Mouse (Mus musculus) gastrocnemius, adult 8-10 months (tissue): ENCODE results near the gene Rab7b. TPM values are rescaled to one million over a fixed set of nuclear protein-coding genes. Genes with fewer than 3 reads are reported as not detected.
A peak's percentile ranks its signal among the peaks of the same experiment; 100 is the strongest.

ENCODE experiments used
- DNase-seq, 2 experiments: peaks; one replicate each; pipeline ENCODE4 v3.0.0; 2022; ENCODE audit warnings: low spot score in 2 of 2
- total RNA-seq, 4 experiments: library from RNA; stranded (reverse); gene quantifications; 2 replicates each; pipeline ENCODE4 v1.2.4; 2022

The Rab7b gene
- total RNA-seq, 4 experiments from 2014 or later, result 1.7 to 2.7 (median 2.1) TPM

DNA sequence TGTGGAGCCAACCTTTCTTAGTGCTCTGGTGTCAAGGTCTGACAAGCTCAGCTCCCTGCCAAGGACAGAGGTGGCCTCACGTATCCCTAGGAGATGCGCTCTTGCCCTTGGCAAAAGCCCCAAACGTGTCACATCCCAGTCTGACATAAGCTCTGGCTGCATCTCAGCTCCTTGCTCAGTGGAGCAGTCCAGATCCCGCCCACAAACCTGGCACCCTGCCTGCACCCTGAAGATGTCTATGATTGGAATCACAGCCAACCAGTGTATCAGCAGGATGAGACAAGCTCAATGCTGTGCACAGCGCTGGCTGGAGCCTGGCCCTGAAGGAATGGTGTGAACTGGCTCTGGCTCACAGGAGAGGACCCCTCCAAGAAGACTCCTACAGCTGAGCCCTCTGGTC lies 48.8 kb downstream of the Rab7b start:
- DNase-seq, result peak; percentile 64 to 74

DNA sequence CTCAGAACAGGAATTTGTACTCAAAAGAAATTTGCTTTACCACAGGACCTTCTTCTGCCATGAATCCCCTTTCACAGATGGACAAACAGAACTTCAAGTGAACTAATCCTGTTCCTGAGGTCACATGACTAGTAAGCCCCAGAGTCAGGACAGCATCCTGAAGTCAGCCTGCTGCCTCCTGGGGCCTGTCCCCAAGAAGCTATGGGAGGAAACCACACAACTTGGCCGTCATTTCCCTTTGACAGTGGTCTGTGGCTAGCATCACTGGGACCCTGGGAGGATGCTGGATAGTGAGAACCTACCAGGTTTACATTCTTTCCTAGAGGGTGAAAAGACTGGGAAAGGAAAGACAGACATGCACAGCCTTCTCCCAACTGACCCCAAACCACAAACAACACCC lies 50.3 kb downstream of the Rab7b start:
- DNase-seq, result no peak

DNA sequence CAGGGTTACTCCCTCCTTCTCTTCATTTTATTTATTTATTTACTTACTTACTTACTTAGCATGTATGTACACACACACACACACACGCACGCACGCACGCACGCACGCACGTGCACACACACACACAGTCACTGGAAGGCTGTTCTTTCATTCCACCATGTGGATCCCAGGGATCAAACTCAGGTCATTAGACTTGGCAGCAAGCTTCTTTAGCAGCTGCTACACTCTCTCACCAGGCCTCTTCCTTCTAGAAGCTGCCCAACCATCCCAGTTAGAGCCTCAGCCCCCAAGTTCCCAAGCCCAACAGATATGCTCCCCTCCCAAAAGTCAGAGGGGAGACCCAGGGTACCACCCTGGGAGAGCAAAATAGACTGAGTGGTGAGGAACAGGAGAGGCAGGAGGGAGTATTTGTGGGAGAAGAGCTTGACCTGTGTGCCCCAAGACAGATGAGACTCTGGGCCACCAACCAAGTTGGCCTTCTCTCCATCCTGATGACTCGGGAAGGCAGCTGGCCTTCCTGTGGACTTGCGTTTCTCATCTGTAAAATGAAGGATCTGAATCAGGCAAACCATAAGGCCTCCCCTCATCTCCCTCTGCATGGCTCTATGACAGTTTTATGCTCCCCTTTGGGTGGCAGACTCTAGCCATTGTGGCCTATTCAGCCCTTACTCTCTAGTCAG lies 51.1 kb downstream of the Rab7b start:
- DNase-seq, result peak; percentile 8 to 29

- DNase-seq, result no peak
These were observed 55.5 kb downstream of the Rab7b start, which contains the start of gene Slc26a9 for GRCm38 (mm10) chr1:131743868-131744464. Slc26a9 (plus strand) TSS chr1:131744022.

DNA sequence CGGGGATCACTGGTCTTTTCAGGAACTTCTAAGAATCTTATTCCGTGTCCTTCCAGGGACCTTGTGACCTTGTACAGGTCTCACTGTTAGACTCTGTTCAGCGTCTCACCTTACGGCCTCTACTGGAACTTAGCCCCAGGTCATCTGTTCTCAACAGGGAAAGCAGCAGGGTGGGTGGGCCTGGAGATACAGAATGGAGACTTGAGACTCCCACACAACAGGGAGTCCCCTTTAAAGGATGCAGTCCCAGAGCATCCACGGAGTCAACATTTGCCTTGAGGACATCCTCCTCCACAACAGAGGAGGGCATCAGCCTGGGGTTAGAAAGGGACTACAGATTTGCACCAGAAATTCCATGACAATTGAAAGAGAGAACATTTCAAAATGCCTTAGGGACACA lies 56.9 kb downstream of the Rab7b start:
- no peak for DNase-seq

DNA sequence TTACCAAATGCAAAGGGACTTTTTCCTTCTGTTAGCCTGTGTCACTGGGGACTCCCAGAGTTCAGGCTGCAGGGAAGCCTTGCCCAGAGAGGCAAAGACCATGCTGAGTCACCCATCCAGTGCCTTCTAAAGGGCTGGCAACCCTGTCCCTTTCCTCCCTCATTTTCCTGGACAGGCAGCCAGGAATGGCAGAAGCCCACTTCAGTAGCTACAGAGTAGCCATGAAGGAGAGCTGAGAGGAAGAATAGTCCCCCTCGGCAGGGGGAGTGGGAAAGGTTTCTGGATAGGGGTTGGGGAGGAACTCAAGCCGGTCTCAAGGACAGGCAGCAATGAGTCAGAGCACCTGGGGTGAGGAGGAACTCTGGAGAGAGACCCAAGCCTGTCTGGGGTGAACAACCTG lies 59.3 kb downstream of the Rab7b start:
- DNase-seq, result no peak

GRCm38 (mm10) chr1:131748636-131749035 lies 60.1 kb downstream of the Rab7b start:
- DNase-seq, result no peak

GRCm38 (mm10) chr1:131749706-131750545 lies 61.4 kb downstream of the Rab7b start:
- no peak for DNase-seq

DNA sequence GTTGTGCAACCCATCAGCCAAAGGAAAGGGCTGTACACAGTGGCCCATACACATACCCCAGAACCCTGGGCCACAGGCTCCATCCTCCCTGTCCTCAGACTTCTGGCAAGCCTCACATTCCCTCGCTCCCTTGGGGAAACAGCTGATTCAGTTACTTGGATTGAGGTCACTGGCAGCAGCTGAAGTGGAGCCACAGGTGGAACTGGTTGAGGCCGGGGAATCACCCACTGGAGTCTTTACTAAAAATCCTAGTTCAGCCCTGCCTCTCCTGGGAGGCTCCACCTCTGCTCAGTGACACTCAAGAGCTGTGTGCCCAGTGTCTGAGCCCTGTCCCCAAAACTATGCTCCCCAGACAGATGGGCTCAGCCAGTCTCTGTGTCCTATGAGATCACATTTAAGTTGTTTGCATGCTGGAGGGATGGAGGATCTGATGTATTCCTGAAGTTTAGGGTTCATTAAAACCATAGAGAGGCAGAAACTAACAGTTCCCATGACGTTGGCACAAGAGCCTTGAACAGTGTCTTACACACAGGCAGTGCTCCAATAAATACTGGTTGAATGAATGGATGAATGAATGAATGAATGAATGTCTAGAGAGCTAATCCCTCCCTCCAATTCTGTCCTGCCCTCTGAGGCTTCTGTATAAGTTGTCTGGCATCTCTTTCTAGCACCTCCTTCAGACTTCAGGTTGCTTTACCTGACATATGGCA lies 62.8 kb downstream of the Rab7b start:
- DNase-seq, result peak; percentile 27 to 54

- no peak for DNase-seq
These were observed 63.4 kb downstream of the Rab7b start for GRCm38 (mm10) chr1:131751891-131752311.

GRCm38 (mm10) chr1:131754212-131754829 lies 65.8 kb downstream of the Rab7b start:
- DNase-seq, result no peak

- DNase-seq, result peak; percentile 75 to 84
These were observed 66.4 kb downstream of the Rab7b start for GRCm38 (mm10) chr1:131754916-131755315.

GRCm38 (mm10) chr1:131757211-131757610 lies 68.7 kb downstream of the Rab7b start:
- no peak for DNase-seq

- DNase-seq, result peak in 1 of 2 experiments; percentile 1
These were observed 70.3 kb downstream of the Rab7b start for GRCm38 (mm10) chr1:131758796-131759195.

GRCm38 (mm10) chr1:131759667-131760427 lies 71.4 kb downstream of the Rab7b start:
- DNase-seq, result peak in 1 of 2 experiments; percentile 1

- no peak for DNase-seq
These were observed 71.9 kb downstream of the Rab7b start for GRCm38 (mm10) chr1:131760428-131760820.

DNA sequence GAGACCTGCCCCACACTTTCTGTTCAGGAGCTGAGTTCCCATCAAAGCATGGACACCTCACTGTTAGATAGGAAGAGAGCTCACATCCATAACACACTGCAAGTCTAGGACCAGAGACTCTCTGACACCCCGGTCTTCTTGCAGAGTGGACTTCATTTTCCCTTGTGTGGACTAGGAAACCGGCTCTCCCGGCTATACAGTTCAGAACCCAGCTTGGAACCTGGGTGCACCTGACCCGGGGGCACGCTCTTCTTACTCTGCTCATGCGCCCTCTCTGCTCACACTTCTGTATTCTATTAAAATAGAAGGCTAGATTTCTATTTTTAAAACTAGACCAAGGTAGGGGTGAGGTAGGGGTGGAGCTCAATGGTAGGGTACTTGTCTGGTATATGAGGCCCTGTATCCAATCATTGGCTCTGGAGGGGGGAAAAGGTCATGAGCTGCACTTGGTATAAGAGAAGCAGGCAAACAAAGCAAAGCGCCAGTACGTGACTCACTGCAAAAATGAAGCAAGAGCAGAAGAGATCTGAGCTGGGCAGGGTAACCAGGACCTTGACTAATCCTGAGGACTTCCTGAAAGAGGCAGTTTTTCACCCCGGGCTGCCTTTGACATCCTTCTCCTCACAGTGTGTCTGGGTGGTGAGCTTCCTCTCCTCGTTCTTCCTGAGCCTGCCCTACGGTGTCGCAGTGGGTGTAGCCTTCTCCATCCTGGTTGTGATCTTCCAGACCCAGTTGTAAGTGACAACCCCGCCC lies 72.8 kb downstream of the Rab7b start:
- DNase-seq, result no peak

DNA sequence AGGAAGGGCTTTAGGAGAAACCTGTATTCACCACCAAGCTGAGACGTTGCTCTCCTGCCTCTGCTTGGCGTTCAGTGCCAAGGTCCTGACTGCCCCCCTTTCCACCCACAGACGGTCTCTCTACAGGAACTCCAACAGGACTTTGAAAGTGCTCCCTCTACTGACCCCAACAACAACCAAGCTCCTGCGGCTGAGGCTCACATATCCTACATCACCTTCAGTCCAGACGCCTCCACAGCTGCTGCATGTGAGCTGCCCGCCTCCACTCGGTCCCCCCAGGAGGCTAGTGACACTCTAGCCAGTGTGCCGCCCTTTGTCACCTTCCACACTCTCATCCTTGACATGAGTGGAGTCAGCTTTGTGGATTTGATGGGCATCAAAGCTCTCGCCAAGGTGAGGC lies 75.2 kb downstream of the Rab7b start:
- peak in 1 of 2 experiments; percentile 1 for DNase-seq

DNA sequence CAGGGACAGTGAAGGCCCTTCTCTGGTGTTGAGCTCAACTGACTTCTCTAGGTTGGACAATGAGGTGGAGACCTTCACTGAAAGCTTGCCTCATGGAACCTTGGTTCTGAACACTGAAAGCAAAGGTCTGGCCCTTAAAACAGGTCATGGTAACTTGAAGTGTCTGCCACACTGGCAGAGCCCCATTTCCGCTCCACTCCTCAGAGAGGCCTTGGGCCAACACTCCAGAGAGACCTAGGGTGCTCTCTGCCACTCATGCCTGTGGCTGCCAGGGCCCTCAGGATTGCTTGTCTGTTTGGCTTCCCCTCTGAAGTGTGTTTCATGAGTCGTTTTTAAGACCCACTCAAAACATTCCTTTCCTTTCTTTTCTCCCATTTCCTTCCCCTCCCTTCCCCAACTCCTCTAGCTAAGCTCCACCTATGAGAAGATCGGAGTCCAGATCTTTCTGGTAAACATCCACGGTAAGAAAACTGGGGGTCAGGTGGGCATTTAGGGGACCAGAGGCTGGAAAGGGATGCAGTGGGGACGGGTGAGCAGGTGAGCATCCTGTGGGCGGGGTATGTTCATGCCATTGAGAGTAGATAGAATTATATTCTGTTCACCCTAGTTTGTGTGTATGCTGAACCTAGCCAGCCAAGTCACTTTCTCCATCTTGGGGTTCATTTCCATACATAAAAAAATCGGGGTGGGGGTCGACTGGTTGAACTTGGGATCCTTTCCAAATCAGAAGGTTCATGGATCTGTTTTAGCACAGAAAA lies 76.3 kb downstream of the Rab7b start:
- peak in 1 of 2 experiments; percentile 1 for DNase-seq
